Mouse (Mus musculus) stomach, postnatal 0 days (tissue): Measurements from ENCODE around the gene Bcl2l1. TPM values are rescaled to one million over a fixed set of nuclear protein-coding genes. Genes with fewer than 3 reads are reported as not detected.

Source experiments
- ATAC-seq: fragments of 200-750 bp; cut with Nextera tagmentation; 2 replicates; pipeline ENCODE4 v1.8.0; 2017; ENCODE audit not compliant: low FRiP score, low TSS enrichment
- DNase-seq: peaks from one replicate; pipeline ENCODE4 v3.0.0-alpha.2; 2016; ENCODE audit warnings: low spot score
- H3K27ac ChIP-seq: fragments of 300-500 bp; sonication (generic); replicated peaks from 2 replicates; pipeline ENCODE4 v1.5.1; 2014; ENCODE audit warnings: mild to moderate bottlenecking, control low read depth
- H3K27me3 ChIP-seq: fragments of 300-500 bp; sonication (generic); 2 replicates; pipeline ENCODE4 v1.6.1; 2014; ENCODE audit warnings: low read length; ENCODE audit not compliant: control insufficient read depth, insufficient read depth
- H3K36me3 ChIP-seq: fragments of 300-500 bp; sonication (generic); 2 replicates; pipeline ENCODE4 v1.6.1; 2014; ENCODE audit warnings: low read length, mixed read lengths; ENCODE audit not compliant: control insufficient read depth, insufficient read depth
- H3K4me1 ChIP-seq: fragments of 300-500 bp; sonication (generic); replicated peaks from 2 replicates; pipeline ENCODE4 v1.6.1; 2014; ENCODE audit warnings: antibody characterized with exemption; ENCODE audit not compliant: control insufficient read depth, insufficient read depth
- H3K4me2 ChIP-seq: fragments of 300-500 bp; sonication (generic); replicated peaks from 2 replicates; pipeline ENCODE4 v1.6.1; 2014; ENCODE audit warnings: low read depth, mild to moderate bottlenecking, control low read depth, moderate library complexity
- H3K4me3 ChIP-seq: fragments of 300-500 bp; sonication (generic); 2 replicates; pipeline ENCODE4 v1.5.1; 2014; ENCODE audit warnings: low read depth, low read length, control low read depth
- H3K9ac ChIP-seq: fragments of 300-500 bp; sonication (generic); 2 replicates; pipeline ENCODE4 v1.6.1; 2014; ENCODE audit warnings: mild to moderate bottlenecking, low read length, control low read depth, mixed read lengths
- H3K9me3 ChIP-seq: fragments of 300-500 bp; sonication (generic); 2 replicates; pipeline ENCODE4 v1.6.1; 2016; ENCODE audit warnings: low read length; ENCODE audit not compliant: control insufficient read depth
- CTCF ChIP-seq: IDR thresholded peaks from 2 replicates; pipeline ENCODE4 v1.5.1; 2016; ENCODE audit warnings: antibody characterized with exemption, low read depth, mild to moderate bottlenecking, moderate library complexity
- EP300 ChIP-seq: optimal IDR thresholded peaks from 2 replicates; pipeline ENCODE3; 2016; ENCODE audit warnings: antibody characterized with exemption
- WGBS: fragments of 180-500 bp; shearing (Covaris S2); extraction: QIAGEN DNeasy Blood & Tissue Kit; methylation state at CpG from one replicate; pipeline ENCODE4 v1.1.7; 2014; 5-methylcytosine and 5-hydroxymethylcytosine counted together
- polyA plus RNA-seq: library from polyadenylated mRNA; unstranded; fragments of >200 nt; fragmentation: Nextera tagmentation; extraction: Ambion mirVana; gene quantifications from 2 replicates; pipeline ENCODE4 v1.2.1, GENCODE M21; 2015

The Bcl2l1 gene
- polyA plus RNA-seq, 1 experiment from 2014 or later = 45.6 TPM

DNA sequence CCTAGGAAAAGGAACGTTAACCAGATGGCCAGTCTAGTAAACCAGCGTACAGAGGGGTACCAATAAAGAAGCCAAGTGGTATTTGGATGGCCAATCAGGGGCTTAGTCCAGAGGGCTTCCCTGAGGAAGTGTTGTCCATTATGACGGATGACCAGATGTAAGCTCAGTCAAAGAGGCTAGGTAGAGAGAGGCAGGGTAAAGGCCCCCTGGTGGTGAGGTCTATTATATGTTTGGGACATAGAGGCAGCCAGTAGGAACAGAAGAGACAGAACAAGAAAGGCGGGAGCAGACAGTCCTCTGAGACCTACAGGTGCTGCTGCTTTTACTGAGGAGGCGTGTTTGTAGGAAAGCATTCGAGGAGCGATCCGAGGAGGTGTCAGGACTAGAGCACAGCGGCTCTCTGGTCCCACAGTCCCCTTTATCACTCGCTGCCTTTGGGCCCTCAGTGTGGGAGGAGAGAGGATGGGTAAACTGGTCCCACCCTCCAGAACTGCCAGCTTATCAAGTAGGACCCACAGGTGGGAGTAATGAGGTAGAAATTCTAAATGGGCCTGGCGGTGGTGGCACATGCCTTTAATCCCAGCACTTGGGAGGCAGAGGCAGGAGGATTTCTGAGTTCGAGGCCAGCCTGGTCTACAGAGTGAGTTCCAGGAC is 63.8 kb downstream of the Bcl2l1 start:
- Histone ChIP-seq H3K27ac (no peak overlapping the region), H3K36me3 (no peaks in the 10 kb centered on the region), H3K27me3 (no peaks in the 10 kb centered on the region), H3K4me3 (no peak overlapping the region), H3K4me2 (no peak overlapping the region), H3K4me1 (no peaks in the 10 kb centered on the region), H3K9ac (no peak overlapping the region), H3K9me3 (no peaks in the 10 kb centered on the region)
- WGBS = 50% methylated on average over 12 of the region's 12 CpGs
- peak; percentile 62 for DNase-seq
- TF ChIP-seq EP300 = no peak
- TF ChIP-seq CTCF = peak; percentile 77
- ATAC-seq = peak; percentile 49; the same call in 1 of the 2 replicates

DNA sequence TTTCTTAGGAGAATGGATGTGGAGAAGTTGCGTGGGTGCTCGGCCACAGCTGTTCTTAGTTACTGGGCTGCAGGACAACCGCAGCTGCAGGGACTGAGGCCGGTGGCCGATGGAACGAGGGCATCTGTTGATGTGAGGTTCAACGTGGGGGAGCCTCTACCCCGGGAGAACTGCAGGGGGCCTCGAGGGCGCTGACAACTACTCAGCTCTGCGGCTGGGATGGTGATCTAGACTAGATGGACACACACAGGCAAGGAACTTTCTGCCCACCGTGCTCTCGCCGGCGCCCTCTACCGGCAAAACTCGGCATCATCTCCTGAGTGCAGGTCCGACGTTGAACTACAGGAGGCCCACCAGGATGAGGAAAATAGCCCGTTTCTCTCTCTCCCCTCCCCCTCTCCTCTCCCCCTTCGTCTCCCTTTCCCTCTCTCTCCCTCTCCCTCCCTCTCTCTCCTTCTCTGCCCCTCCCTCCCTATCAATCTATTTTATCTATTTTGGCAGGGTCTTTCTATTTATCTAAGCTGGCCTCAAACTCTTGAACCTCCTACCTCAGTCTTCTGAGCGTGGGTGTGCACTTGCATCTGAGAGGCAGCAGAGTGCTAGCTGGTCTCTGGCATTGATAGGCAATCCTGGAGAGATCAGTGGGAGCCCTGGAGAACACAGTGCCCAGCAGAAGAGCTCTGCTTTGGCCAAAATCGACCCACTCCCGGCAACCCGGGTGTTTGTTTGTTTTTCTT is 65.0 kb downstream of the Bcl2l1 start:
- TF ChIP-seq CTCF = peak; percentile 95
- no peak for TF ChIP-seq EP300
- Histone ChIP-seq H3K9me3 (no peaks in the 10 kb centered on the region), H3K4me2 (peak overlapping the region; percentile 41), H3K4me3 (no peak overlapping the region), H3K4me1 (no peaks in the 10 kb centered on the region), H3K27me3 (no peaks in the 10 kb centered on the region), H3K9ac (0 out of 2 replicates have a peak overlapping the region, but pooled peaks have one; percentile 8), H3K36me3 (no peaks in the 10 kb centered on the region), H3K27ac (no peak overlapping the region)
- ATAC-seq (peak; percentile 69; the same call in 1 of the 2 replicates), DNase-seq (peak; percentile 94)
- WGBS = 18% methylated on average over 19 of the region's 25 CpGs

DNA sequence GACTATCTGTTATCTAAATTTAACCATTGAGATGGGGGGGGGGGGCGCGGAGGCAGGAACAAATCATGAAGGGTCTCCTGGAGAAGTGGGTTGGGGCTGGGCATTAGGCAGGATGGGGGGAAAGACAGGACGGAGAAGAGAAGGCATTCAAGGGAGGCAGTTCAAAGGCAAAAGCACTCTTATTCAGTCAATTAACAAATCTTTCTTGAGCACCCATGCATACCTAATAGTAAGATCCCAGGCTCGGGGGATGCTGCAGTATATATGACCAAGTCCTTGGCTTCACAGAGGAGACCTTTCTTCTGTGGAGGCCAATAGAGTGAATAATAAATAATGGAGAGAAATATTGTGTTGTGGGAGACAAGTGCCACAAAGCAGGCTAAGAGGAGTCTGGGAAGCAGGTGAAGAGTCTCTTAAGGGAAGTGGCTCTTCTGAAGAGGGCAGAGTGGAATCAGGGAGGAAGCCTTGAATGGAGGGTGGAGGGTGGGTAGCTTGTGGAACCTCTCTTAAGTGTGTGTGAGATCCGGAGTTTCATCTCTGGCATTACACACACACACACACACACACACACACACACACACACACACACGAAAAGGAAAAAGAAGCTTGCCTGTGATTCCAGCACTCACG is 66.4 kb downstream of the Bcl2l1 start:
- H3K27ac ChIP-seq = no peak overlapping the region

GRCm38 (mm10) chr2:152764172-152765044 is 67.1 kb downstream of the Bcl2l1 start:
- Histone ChIP-seq H3K36me3 (no peaks in the 10 kb centered on the region), H3K27me3 (no peaks in the 10 kb centered on the region), H3K4me3 (no peak overlapping the region), H3K4me2 (peak overlapping the region; percentile 18), H3K9me3 (no peaks in the 10 kb centered on the region), H3K9ac (no peak overlapping the region), H3K4me1 (no peaks in the 10 kb centered on the region), H3K27ac (no peak overlapping the region)
- TF ChIP-seq CTCF = 0 out of 2 replicates have a peak, but pooled peaks have one; percentile 2
- TF ChIP-seq EP300 = no peak
- ATAC-seq (peak; percentile 46; the same call in 1 of the 2 replicates), DNase-seq (peak; percentile 45)
- 14% methylated on average over 14 of the region's 14 CpGs for WGBS

More for the DNA sequence above, 66.4 kb downstream of the Bcl2l1 start:
- Histone ChIP-seq H3K4me1 (no peaks in the 10 kb centered on the region), H3K9ac (no peak overlapping the region), H3K27me3 (no peaks in the 10 kb centered on the region), H3K4me3 (no peak overlapping the region), H3K36me3 (no peaks in the 10 kb centered on the region), H3K4me2 (peak overlapping the region; percentile 18; the same call in 1 of the 2 replicates), H3K9me3 (no peaks in the 10 kb centered on the region)
- TF ChIP-seq CTCF = no peak
- TF ChIP-seq EP300 = no peak
- 41% methylated on average over 7 of the region's 7 CpGs for WGBS
- DNase-seq (no peak), ATAC-seq (no peak)

- Histone ChIP-seq H3K4me2 (no peak overlapping the region), H3K27me3 (no peaks in the 10 kb centered on the region), H3K9me3 (no peaks in the 10 kb centered on the region), H3K27ac (no peak overlapping the region), H3K36me3 (no peaks in the 10 kb centered on the region), H3K4me1 (no peaks in the 10 kb centered on the region), H3K4me3 (no peak overlapping the region), H3K9ac (no peak overlapping the region)
- TF ChIP-seq CTCF (no peak), EP300 (no peak)
- 78% methylated on average over 6 of the region's 6 CpGs for WGBS
- ATAC-seq = no peak
- DNase-seq = no peak
Measured at GRCm38 (mm10) chr2:152763310-152763709, 68.2 kb downstream of the Bcl2l1 start.
